Mouse (Mus musculus): ENCODE measurements at regions not wholly inside any gene's neighbourhood (a gene's known extent, or its start where the extent isn't known, plus 50 kb on each side); places are given as distances from the start of the nearest gene placed in this dataset.
A peak's percentile ranks its signal among the peaks of the same experiment; 100 is the strongest.

DNA sequence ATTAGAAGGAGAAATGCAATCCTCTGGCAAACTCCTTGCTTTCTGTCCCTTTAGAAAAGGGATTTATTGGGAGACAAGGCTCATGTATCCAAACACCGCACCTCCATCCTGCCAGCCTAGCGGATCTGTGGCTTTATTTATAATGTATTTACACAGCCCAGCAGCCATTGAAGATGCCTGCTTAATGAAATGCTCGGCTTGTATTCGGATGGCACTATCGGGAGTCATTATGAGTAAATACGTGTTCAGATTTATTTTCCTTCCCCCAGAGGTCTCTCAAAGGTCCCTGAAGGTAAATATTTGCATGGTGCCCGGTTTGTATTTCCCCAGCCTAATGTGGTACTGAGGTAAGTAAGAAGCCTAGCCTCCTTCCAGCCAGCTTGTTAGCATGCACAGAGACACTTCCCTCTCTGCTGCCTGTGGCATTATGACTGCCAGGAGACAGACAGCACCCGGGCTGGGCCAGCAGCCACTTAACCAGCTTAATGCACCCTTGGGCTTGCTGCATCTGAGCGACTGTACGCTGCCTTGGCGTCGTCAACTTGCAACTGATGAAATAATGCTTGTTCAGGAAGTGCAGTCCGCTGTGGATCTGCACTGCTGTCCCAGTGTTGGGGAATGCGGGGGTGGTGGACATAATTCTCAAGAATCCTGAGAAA is 80.7 kb upstream of the Dlx2 start:
- 41% methylated on average over 14 of the region's 14 CpGs for WGBS
- Histone ChIP-seq H3K27me3 (replicated peaks; ENCODE audit: control insufficient read depth, insufficient read depth, low read length) (no peaks in the 10 kb centered on the region), H3K4me3 (ENCODE audit: insufficient read depth, low read depth, low read length) (no peak overlapping the region), H3K27ac (ENCODE audit: insufficient read depth, low read depth, low read length) (no peak overlapping the region), H3K4me1 (ENCODE audit: control insufficient read depth, insufficient read depth, low read length) (peaks cover 7% of the 10 kb centered on the region; the same call in 1 of the 2 replicates), H3K36me3 (ENCODE audit: control insufficient read depth, insufficient read depth, low read length) (no peaks in the 10 kb centered on the region)
- DNase-seq: no peak
- TF ChIP-seq POLR2A (IDR thresholded peaks at IDR 0.05; ENCODE audit: low read depth, low read length): no peak
- no peak for TF ChIP-seq CTCF (conservative IDR thresholded peaks at IDR 0.05; ENCODE audit: insufficient read depth, insufficient read length, low read depth, low read length)

DNA sequence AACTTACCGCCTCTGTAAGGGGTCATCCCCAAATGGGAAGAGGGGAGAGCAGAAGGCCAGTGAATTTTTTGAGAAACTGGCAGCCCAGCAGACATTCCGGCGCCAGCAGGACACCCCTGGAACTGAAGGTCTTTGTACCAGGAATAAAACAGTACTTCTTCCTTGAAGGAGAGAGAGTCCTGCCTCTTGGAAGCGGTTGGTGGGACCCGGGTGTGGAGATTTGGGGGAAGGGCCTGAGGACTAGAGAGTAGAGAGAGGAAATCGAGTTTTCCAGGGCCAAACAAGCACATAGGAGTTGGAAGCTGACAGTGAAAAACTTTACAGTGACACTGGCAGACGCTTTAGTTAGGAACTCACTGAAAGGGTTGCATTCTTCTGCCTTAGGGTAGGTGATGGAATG is 82.3 kb upstream of the Dlx2 start:
- H3K4me3 ChIP-seq (ENCODE audit: insufficient read depth, low read depth, low read length): no peak overlapping the region
- no peaks in the 10 kb centered on the region; the same call in 1 of the 2 replicates for H3K4me1 ChIP-seq (ENCODE audit: control insufficient read depth, insufficient read depth, low read length)
- H3K27ac ChIP-seq (ENCODE audit: insufficient read depth, low read depth, low read length): no peak overlapping the region
- no peaks in the 10 kb centered on the region for H3K27me3 ChIP-seq (replicated peaks; ENCODE audit: control insufficient read depth, insufficient read depth, low read length)
- 78% methylated on average over 7 of the region's 7 CpGs for WGBS
- no peak for DNase-seq
- H3K36me3 ChIP-seq (ENCODE audit: control insufficient read depth, insufficient read depth, low read length): no peaks in the 10 kb centered on the region
- TF ChIP-seq CTCF (conservative IDR thresholded peaks at IDR 0.05; ENCODE audit: insufficient read depth, insufficient read length, low read depth, low read length): no peak
- TF ChIP-seq POLR2A (IDR thresholded peaks at IDR 0.05; ENCODE audit: low read depth, low read length): no peak

DNA sequence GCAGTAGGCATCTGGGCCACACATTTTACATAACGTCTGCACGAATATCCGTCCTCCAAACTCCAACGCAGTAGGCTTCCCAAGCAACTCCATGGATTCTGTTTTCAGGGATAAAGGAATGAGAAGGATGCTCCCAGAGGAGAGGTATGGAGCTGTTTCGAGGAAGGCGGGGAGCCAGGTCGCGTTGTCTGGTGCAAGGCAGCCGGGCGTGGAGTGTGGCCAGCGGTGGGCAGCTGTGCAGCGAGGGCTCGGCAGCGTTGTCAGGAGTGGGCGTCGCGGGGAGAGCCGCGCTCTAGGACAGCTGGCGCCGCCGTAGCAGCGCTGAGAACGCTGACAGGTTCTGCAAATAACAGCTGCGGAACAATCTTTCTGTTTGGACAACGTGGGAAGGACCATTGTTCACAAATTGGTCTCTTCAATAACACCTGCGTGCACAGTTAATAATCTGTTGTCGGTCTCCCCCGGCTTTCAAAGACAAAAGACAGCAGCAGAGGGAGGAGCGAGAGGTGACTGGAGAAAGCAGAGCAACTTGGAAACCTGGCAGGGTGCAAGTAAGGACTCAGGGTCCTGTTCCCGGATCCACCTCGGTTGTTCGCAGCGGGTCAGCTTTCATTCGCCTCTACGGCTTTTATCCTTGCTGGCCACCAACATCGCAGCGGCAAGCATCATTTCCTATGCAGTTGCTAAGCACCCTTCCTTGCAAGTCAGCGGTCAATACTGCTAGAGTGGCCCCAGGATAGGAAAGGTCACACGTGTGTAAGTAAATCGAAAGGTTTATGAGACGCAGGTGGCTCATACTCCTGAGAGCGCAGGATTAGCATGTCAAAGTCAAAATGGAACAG is 83.0 kb upstream of the Dlx2 start:
- DNase-seq: no peak
- Histone ChIP-seq H3K36me3 (ENCODE audit: control insufficient read depth, insufficient read depth, low read length) (no peaks in the 10 kb centered on the region), H3K27ac (ENCODE audit: insufficient read depth, low read depth, low read length) (no peak overlapping the region), H3K27me3 (replicated peaks; ENCODE audit: control insufficient read depth, insufficient read depth, low read length) (no peaks in the 10 kb centered on the region), H3K4me3 (ENCODE audit: insufficient read depth, low read depth, low read length) (peak overlapping the region; percentile 18), H3K4me1 (ENCODE audit: control insufficient read depth, insufficient read depth, low read length) (no peaks in the 10 kb centered on the region; the same call in 1 of the 2 replicates)
- 8% methylated on average over 43 of the region's 43 CpGs for WGBS
- TF ChIP-seq CTCF (conservative IDR thresholded peaks at IDR 0.05; ENCODE audit: insufficient read depth, insufficient read length, low read depth, low read length) (no peak), POLR2A (IDR thresholded peaks at IDR 0.05; ENCODE audit: low read depth, low read length) (no peak)

DNA sequence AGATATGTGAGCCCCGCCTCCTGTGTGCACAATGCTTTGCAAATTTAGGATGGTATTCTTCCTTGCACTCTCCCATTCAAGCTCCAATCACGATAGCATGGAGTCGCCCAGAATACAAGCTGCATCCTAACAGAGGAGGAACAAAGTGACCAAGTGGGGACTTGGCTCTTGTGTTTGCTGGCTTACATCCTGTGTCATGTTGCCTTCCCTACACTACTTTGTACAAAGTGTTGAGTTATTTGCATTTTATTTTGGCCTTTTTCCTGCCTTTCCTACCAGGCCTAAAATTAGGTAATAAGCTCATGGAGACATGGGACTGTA is 83.5 kb upstream of the Dlx2 start:
- 60% methylated on average over 3 of the region's 3 CpGs for WGBS
- Histone ChIP-seq H3K27me3 (replicated peaks; ENCODE audit: control insufficient read depth, insufficient read depth, low read length) (no peaks in the 10 kb centered on the region), H3K36me3 (ENCODE audit: control insufficient read depth, insufficient read depth, low read length) (no peaks in the 10 kb centered on the region), H3K4me3 (ENCODE audit: insufficient read depth, low read depth, low read length) (no peak overlapping the region; the same call in 1 of the 2 replicates), H3K27ac (ENCODE audit: insufficient read depth, low read depth, low read length) (no peak overlapping the region), H3K4me1 (ENCODE audit: control insufficient read depth, insufficient read depth, low read length) (no peaks in the 10 kb centered on the region; the same call in 1 of the 2 replicates)
- TF ChIP-seq POLR2A (IDR thresholded peaks at IDR 0.05; ENCODE audit: low read depth, low read length) (no peak), CTCF (conservative IDR thresholded peaks at IDR 0.05; ENCODE audit: insufficient read depth, insufficient read length, low read depth, low read length) (no peak)
- no peak for DNase-seq

DNA sequence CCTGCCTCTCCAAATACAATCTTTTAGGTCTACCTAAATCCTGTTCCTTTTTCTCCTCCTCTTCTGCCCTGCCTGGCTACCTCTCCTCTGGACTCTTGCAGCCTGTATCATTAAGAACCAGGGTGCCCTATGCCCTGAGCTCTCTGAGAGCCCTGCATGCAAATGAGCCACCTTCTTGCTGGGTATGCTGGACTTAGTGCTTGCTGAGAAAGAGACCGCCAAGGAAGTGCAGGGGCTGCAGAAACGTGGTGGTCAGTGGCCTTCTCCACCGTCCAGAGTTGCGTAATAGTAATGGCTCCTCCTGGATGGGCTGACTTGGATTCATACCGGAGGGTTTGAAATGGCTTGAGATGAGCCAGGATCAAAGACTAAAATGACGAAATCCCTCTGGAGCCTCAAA is 86.9 kb upstream of the Dlx2 start:
- H3K27me3 ChIP-seq (replicated peaks; ENCODE audit: control insufficient read depth, insufficient read depth, low read length): no peaks in the 10 kb centered on the region
- 60% methylated on average over 6 of the region's 6 CpGs for WGBS
- H3K4me1 ChIP-seq (ENCODE audit: control insufficient read depth, insufficient read depth, low read length): no peaks in the 10 kb centered on the region; the same call in 1 of the 2 replicates
- no peaks in the 10 kb centered on the region for H3K36me3 ChIP-seq (ENCODE audit: control insufficient read depth, insufficient read depth, low read length)
- DNase-seq: peak; percentile 61
- no peak overlapping the region for H3K27ac ChIP-seq (ENCODE audit: insufficient read depth, low read depth, low read length)
- TF ChIP-seq CTCF (conservative IDR thresholded peaks at IDR 0.05; ENCODE audit: insufficient read depth, insufficient read length, low read depth, low read length) (no peak), POLR2A (IDR thresholded peaks at IDR 0.05; ENCODE audit: low read depth, low read length) (no peak)
- H3K4me3 ChIP-seq (ENCODE audit: insufficient read depth, low read depth, low read length): no peak overlapping the region

DNA sequence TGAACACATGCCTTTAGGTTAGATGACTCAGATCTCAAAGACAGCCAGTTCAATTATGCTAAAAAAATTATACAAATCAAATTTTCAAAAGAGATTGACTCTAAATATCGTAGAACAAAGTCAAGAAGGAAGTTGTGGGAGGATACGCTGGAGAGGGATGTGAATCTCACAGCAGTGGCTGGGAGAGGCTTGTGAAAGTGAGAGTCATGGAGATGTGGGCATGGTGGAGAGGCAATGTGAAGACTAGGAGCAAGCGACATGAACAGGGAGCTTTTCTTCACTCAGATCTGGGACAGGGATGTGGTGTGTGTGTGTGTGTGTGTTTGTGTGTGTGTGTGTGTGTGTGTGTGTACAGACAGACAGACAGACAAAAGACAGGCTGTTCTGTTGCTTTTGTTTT is 87.9 kb upstream of the Dlx2 start:
- TF ChIP-seq CTCF (conservative IDR thresholded peaks at IDR 0.05; ENCODE audit: insufficient read depth, insufficient read length, low read depth, low read length): no peak
- TF ChIP-seq POLR2A (IDR thresholded peaks at IDR 0.05; ENCODE audit: low read depth, low read length): no peak

GRCm38 (mm10) chr2:71636134-71636533 is 89.6 kb upstream of the Dlx2 start:
- DNase-seq: no peak
- Histone ChIP-seq H3K27me3 (replicated peaks; ENCODE audit: control insufficient read depth, insufficient read depth, low read length) (no peaks in the 10 kb centered on the region), H3K4me1 (ENCODE audit: control insufficient read depth, insufficient read depth, low read length) (no peaks in the 10 kb centered on the region), H3K36me3 (ENCODE audit: control insufficient read depth, insufficient read depth, low read length) (no peaks in the 10 kb centered on the region), H3K4me3 (ENCODE audit: insufficient read depth, low read depth, low read length) (no peak overlapping the region), H3K27ac (ENCODE audit: insufficient read depth, low read depth, low read length) (no peak overlapping the region)
- TF ChIP-seq CTCF (conservative IDR thresholded peaks at IDR 0.05; ENCODE audit: insufficient read depth, insufficient read length, low read depth, low read length): no peak
- WGBS: 95% methylated on average over 4 of the region's 4 CpGs

More for the DNA sequence above, 87.9 kb upstream of the Dlx2 start:
- Histone ChIP-seq H3K4me3 (ENCODE audit: insufficient read depth, low read depth, low read length) (no peak overlapping the region), H3K27ac (ENCODE audit: insufficient read depth, low read depth, low read length) (no peak overlapping the region), H3K36me3 (ENCODE audit: control insufficient read depth, insufficient read depth, low read length) (no peaks in the 10 kb centered on the region), H3K4me1 (ENCODE audit: control insufficient read depth, insufficient read depth, low read length) (no peaks in the 10 kb centered on the region), H3K27me3 (replicated peaks; ENCODE audit: control insufficient read depth, insufficient read depth, low read length) (no peaks in the 10 kb centered on the region)
- WGBS: 82% methylated on average over 3 of the region's 3 CpGs
- no peak for DNase-seq

Data from kidney, adult 2 months (tissue).